11 mouse cellular contexts compared by ENCODE assay signal in genomic region chr7:141026740-141027098, GRCm38 (mm10). TPM values are rescaled to one million over a fixed set of nuclear protein-coding genes. Genes with fewer than 3 reads are reported as not detected.
DNase-seq lines count a peak whose midpoint lies in the region; ATAC-seq and TF ChIP-seq lines count a peak whose summit lies in the region.
"Had no signal": no experiment of that assay in that cellular context is flagged by ENCODE, and none has a peak within 500 bp of the region (broad histone marks: within the 10 kb centered on the region; RNA-seq: fewer than 3 reads in every experiment).

No protein-coding gene starts in this region.

- no peak for TF ChIP-seq POLR2A in kidney, adult 2 months (IDR thresholded peaks at IDR 0.05; ENCODE audit: low read depth, low read length)

- 70% methylated on average over 5 of the region's 5 CpGs for WGBS in kidney, adult 2 months
- 36% methylated on average over 5 of the region's 5 CpGs for WGBS in forebrain, embryonic 12.5 days
- WGBS in midbrain, embryonic 13.5 days: 49% methylated on average over 5 of the region's 5 CpGs

- no peak for TF ChIP-seq CTCF in kidney, adult 2 months (conservative IDR thresholded peaks at IDR 0.05; ENCODE audit: insufficient read depth, insufficient read length, low read depth, low read length)

- no peak overlapping the region for H3K4me3 ChIP-seq in kidney, adult 2 months (ENCODE audit: insufficient read depth, low read depth, low read length)
- H3K4me3 ChIP-seq in brown adipose tissue, adult 24 weeks (ENCODE audit: insufficient read depth, low read depth, low read length): no peak overlapping the region
- no peak overlapping the region for H3K4me3 ChIP-seq in forebrain, embryonic 12.5 days (replicated peaks)
- H3K4me3 ChIP-seq in midbrain, embryonic 13.5 days (replicated peaks): no peak overlapping the region
- H3K4me3 ChIP-seq: limb, embryonic 10.5 days had no signal

- peak overlapping the region; percentile 68 for H3K27ac ChIP-seq in kidney, adult 2 months (ENCODE audit: insufficient read depth, low read depth, low read length)
- peak overlapping the region; percentile 69 for H3K27ac ChIP-seq in brown adipose tissue, adult 24 weeks (replicated peaks; ENCODE audit: low read depth, low read length)
- peak overlapping the region; percentile 80 for H3K27ac ChIP-seq in forebrain, embryonic 12.5 days
- peak overlapping the region; percentile 37 for H3K27ac ChIP-seq in midbrain, embryonic 13.5 days
- H3K27ac ChIP-seq: limb, embryonic 10.5 days had no signal

- DNase-seq in kidney, adult 2 months: no peak
- no peak for DNase-seq in kidney, postnatal 10 days
- DNase-seq in cerebellum, adult 18-20 months: no peak
- no peak for DNase-seq in cerebellum, postnatal 10 days

- no peak overlapping the region for H3K9ac ChIP-seq in forebrain, embryonic 12.5 days
- H3K9ac ChIP-seq in midbrain, embryonic 13.5 days (replicated peaks): no peak overlapping the region

- no peaks in the 10 kb centered on the region for H3K27me3 ChIP-seq in kidney, adult 2 months (replicated peaks; ENCODE audit: control insufficient read depth, insufficient read depth, low read length)
- 0 out of 2 replicates have a peak, but pooled peaks cover 3% of the 10 kb centered on the region for H3K27me3 ChIP-seq in forebrain, embryonic 12.5 days
- no peaks in the 10 kb centered on the region for H3K27me3 ChIP-seq in midbrain, embryonic 13.5 days
- H3K27me3 ChIP-seq: CH12.LX had no signal

- peaks cover 13% of the 10 kb centered on the region for H3K4me1 ChIP-seq in kidney, adult 2 months (ENCODE audit: control insufficient read depth, insufficient read depth, low read length)
- H3K4me1 ChIP-seq in brown adipose tissue, adult 24 weeks (ENCODE audit: control insufficient read depth, insufficient read depth, insufficient read length, low read length): peaks cover 2% of the 10 kb centered on the region; the same call in 1 of the 2 replicates
- peaks cover 20% of the 10 kb centered on the region for H3K4me1 ChIP-seq in forebrain, embryonic 12.5 days
- H3K4me1 ChIP-seq in midbrain, embryonic 13.5 days (replicated peaks): peaks cover 22% of the 10 kb centered on the region

- no peaks in the 10 kb centered on the region for H3K36me3 ChIP-seq in kidney, adult 2 months (ENCODE audit: control insufficient read depth, insufficient read depth, low read length)
- H3K36me3 ChIP-seq in forebrain, embryonic 12.5 days (replicated peaks): no peaks in the 10 kb centered on the region
- H3K36me3 ChIP-seq in midbrain, embryonic 13.5 days: no peaks in the 10 kb centered on the region
- H3K36me3 ChIP-seq: limb, embryonic 10.5 days had no signal

- peak; percentile 45; the same call in 1 of the 2 replicates for ATAC-seq in forebrain, embryonic 12.5 days (ENCODE audit: low FRiP score)
- peak; percentile 57; the same call in 1 of the 2 replicates for ATAC-seq in midbrain, embryonic 13.5 days
- ATAC-seq in activated CD4-positive, CD25-positive, alpha-beta regulatory T cell, adult 4 months: no peak

- no peak overlapping the region for H3K4me2 ChIP-seq in forebrain, embryonic 12.5 days
- H3K4me2 ChIP-seq in midbrain, embryonic 13.5 days (replicated peaks): no peak overlapping the region

- no peaks in the 10 kb centered on the region for H3K9me3 ChIP-seq in forebrain, embryonic 12.5 days
- H3K9me3 ChIP-seq in midbrain, embryonic 13.5 days: no peaks in the 10 kb centered on the region
- H3K9me3 ChIP-seq: limb, embryonic 10.5 days had no signal

RNA-seq across cellular contexts. Expression of gene Gm17387, which starts 2.2 kb away (rescaled TPM):
- not detected in 2 replicates for polyA plus RNA-seq in kidney, adult 2 months (2012; rRNA removed)
- polyA plus RNA-seq in brown adipose tissue, adult 24 weeks (2012; ENCODE audit: insufficient read depth, insufficient read length, missing spikeins): not detected in 2 replicates
- polyA plus RNA-seq in forebrain, embryonic 12.5 days (2016; fragmentation: Nextera tagmentation; extraction: Ambion mirVana): not detected in 2 replicates
- not detected in 2 replicates for polyA plus RNA-seq in midbrain, embryonic 13.5 days (2015; fragmentation: Nextera tagmentation; extraction: Ambion mirVana)
- not detected for polyA plus RNA-seq in activated CD4-positive, CD25-positive, alpha-beta regulatory T cell, adult 4 months (2017; shearing (Covaris generic))
- polyA plus RNA-seq: kidney, embryonic 16.5 days; limb, embryonic 10.5 days had no signal

RNA-seq across cellular contexts. Expression of gene Ifitm6, which starts 9.0 kb away (rescaled TPM):
- 1.6 and 2.3 TPM in 2 replicates for polyA plus RNA-seq in kidney, adult 2 months (2012; rRNA removed)
- polyA plus RNA-seq in brown adipose tissue, adult 24 weeks (2012; ENCODE audit: insufficient read depth, insufficient read length, missing spikeins): 2.1 TPM in 1 of 2 replicates, not detected in the other
- polyA plus RNA-seq in forebrain, embryonic 12.5 days (2016; fragmentation: Nextera tagmentation; extraction: Ambion mirVana): not detected in 2 replicates
- 0.51 and 0.54 TPM in 2 replicates for polyA plus RNA-seq in midbrain, embryonic 13.5 days (2015; fragmentation: Nextera tagmentation; extraction: Ambion mirVana)
- under 1 TPM; 0.70 to 0.92 TPM for polyA plus RNA-seq in activated CD4-positive, CD25-positive, alpha-beta regulatory T cell, adult 4 months (2017; shearing (Covaris generic))
- polyA plus RNA-seq: limb, embryonic 10.5 days had no signal

RNA-seq across cellular contexts. Expression of gene Ifitm3, which starts 16.1 kb away (rescaled TPM):
- 259 and 313 TPM in 2 replicates for polyA plus RNA-seq in kidney, adult 2 months (2012; rRNA removed)
- 117 and 134 TPM in 2 replicates for polyA plus RNA-seq in brown adipose tissue, adult 24 weeks (2012; ENCODE audit: insufficient read depth, insufficient read length, missing spikeins)
- polyA plus RNA-seq in forebrain, embryonic 12.5 days (2016; fragmentation: Nextera tagmentation; extraction: Ambion mirVana): 11.6 and 13.0 TPM in 2 replicates
- polyA plus RNA-seq in midbrain, embryonic 13.5 days (2015; fragmentation: Nextera tagmentation; extraction: Ambion mirVana): 22.6 and 26.2 TPM in 2 replicates
- 10 to 100 TPM; 17.0 to 23.4 TPM for polyA plus RNA-seq in activated CD4-positive, CD25-positive, alpha-beta regulatory T cell, adult 4 months (2017; shearing (Covaris generic))

RNA-seq across cellular contexts. Expression of gene B4galnt4, which starts 34.2 kb away (rescaled TPM):
- 0.16 and 0.44 TPM in 2 replicates for polyA plus RNA-seq in kidney, adult 2 months (2012; rRNA removed)
- not detected in 2 replicates for polyA plus RNA-seq in brown adipose tissue, adult 24 weeks (2012; ENCODE audit: insufficient read depth, insufficient read length, missing spikeins)
- polyA plus RNA-seq in forebrain, embryonic 12.5 days (2016; fragmentation: Nextera tagmentation; extraction: Ambion mirVana): 40.7 and 43.6 TPM in 2 replicates
- 44.1 and 48.3 TPM in 2 replicates for polyA plus RNA-seq in midbrain, embryonic 13.5 days (2015; fragmentation: Nextera tagmentation; extraction: Ambion mirVana)
- 10 to 100 TPM in 1 of 2 experiments, 1 to 10 TPM in 1; 6.4 to 11.9 TPM for polyA plus RNA-seq in activated CD4-positive, CD25-positive, alpha-beta regulatory T cell, adult 4 months (2017; shearing (Covaris generic))

RNA-seq across cellular contexts. Expression of gene Pkp3, which starts 51.3 kb away (rescaled TPM):
- 17.0 and 19.8 TPM in 2 replicates for polyA plus RNA-seq in kidney, adult 2 months (2012; rRNA removed)
- polyA plus RNA-seq in brown adipose tissue, adult 24 weeks (2012; ENCODE audit: insufficient read depth, insufficient read length, missing spikeins): 1.6 TPM in 1 of 2 replicates, not detected in the other
- 1.3 and 1.5 TPM in 2 replicates for polyA plus RNA-seq in forebrain, embryonic 12.5 days (2016; fragmentation: Nextera tagmentation; extraction: Ambion mirVana)
- polyA plus RNA-seq in midbrain, embryonic 13.5 days (2015; fragmentation: Nextera tagmentation; extraction: Ambion mirVana): 0.14 and 0.15 TPM in 2 replicates
- polyA plus RNA-seq in activated CD4-positive, CD25-positive, alpha-beta regulatory T cell, adult 4 months (2017; shearing (Covaris generic)): 100 to 1,000 TPM; 365 to 380 TPM
